Mouse (Mus musculus): Measurements from ENCODE around the gene Cda. TPM values are rescaled to one million over a fixed set of nuclear protein-coding genes. Genes with fewer than 3 reads are reported as not detected.

Gene Cda
- polyA plus RNA-seq, 1 experiment from 2014 or later = 1.9 TPM

DNA sequence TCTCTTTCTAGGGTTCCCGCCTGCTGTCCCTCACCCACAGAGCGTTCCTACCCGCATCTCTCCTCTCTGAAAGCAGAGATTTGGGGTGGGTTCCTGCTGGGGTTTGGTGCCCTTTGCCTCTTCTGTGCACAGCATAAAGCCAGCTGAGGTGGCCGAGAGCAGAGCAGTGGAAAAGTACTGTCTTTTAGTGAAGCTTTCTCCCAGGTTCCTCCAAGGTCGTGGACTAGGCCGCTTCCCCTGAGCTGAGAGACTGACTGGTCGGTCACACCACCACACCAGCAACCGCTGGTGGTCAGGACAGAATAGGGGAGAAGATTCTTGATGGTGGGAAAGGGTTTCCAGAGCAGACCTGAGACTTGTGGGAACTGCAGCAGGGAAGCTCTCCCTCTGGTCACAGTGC is 28.9 kb upstream of the Cda start:
- Histone ChIP-seq H3K4me1 (replicated peaks; ENCODE audit: control insufficient read depth, insufficient read depth, low read length) (peaks cover 10% of the 10 kb centered on the region), H3K9me3 (ENCODE audit: control insufficient read depth, low read length) (no peaks in the 10 kb centered on the region), H3K36me3 (ENCODE audit: control insufficient read depth, insufficient read depth, low read length) (no peaks in the 10 kb centered on the region), H3K27ac (ENCODE audit: low read depth, low read length) (no peak overlapping the region), H3K27me3 (ENCODE audit: control insufficient read depth, insufficient read depth, low read length) (peaks cover 52% of the 10 kb centered on the region), H3K4me2 (ENCODE audit: low read depth, low read length, severe bottlenecking) (no peak overlapping the region), H3K9ac (ENCODE audit: low read length) (no peak overlapping the region), H3K4me3 (ENCODE audit: low read depth, low read length) (no peak overlapping the region)
- 4% methylated on average over 8 of the region's 8 CpGs for WGBS
- DNase-seq (ENCODE audit: low spot score) (no peak), ATAC-seq (replicated peaks; ENCODE audit: low FRiP score) (no peak)

DNA sequence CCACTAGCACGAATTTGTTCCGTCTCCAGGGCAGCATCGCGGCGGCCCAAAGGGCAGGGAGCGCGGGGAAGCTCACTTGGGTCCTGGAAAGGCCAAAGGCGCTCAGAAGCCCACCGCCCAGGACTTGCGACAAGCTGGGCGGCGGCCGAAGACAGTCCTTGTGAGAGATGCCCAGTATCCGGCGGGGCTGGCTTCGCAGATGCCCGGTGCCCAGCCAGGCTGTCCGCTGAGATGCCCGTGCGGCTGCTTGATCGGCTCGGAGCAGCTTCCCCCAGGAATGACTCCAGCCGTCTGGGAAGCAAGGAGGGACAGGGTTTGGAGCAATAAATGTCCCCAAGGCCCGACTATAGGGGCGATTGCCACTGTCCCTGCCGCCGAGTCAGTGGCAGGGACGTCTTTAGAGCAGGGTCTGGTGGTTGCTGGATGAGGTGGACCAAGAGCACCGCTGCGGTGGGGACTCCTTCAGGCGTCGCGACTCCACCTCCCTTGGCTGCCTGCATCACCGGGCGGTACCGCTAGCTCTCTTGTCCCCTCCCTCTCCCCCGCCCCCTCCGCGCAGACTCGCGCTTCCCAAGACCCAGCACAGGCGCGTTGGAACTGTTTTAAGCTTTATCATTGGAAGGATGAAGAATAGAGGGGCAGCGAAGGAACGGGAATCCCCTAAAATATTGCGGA is 28.3 kb upstream of the Cda start, which contains the start of gene Fam43b:
Gene Fam43b (minus strand): TSS at position 558 of the 675 bp plus-strand sequence.
- peak; percentile 63 for DNase-seq (ENCODE audit: low spot score)
- peaks cover 10% of the 10 kb centered on the region for H3K4me1 ChIP-seq (replicated peaks; ENCODE audit: control insufficient read depth, insufficient read depth, low read length)
- ATAC-seq (replicated peaks; ENCODE audit: low FRiP score) = no peak
- no peaks in the 10 kb centered on the region for H3K36me3 ChIP-seq (ENCODE audit: control insufficient read depth, insufficient read depth, low read length)
- H3K27ac ChIP-seq (ENCODE audit: low read depth, low read length) = no peak within 1 kb of the TSS
- H3K4me2 ChIP-seq (ENCODE audit: low read depth, low read length, severe bottlenecking) = peak within 1 kb of the TSS; percentile 45
- no peaks in the 10 kb centered on the region for H3K9me3 ChIP-seq (ENCODE audit: control insufficient read depth, low read length)
- peak within 1 kb of the TSS; percentile 24 for H3K4me3 ChIP-seq (ENCODE audit: low read depth, low read length)
- peaks cover 52% of the 10 kb centered on the region for H3K27me3 ChIP-seq (ENCODE audit: control insufficient read depth, insufficient read depth, low read length)
- under 1% methylated on average over 46 of the region's 46 CpGs for WGBS
- H3K9ac ChIP-seq (ENCODE audit: low read length) = no peak within 1 kb of the TSS

DNA sequence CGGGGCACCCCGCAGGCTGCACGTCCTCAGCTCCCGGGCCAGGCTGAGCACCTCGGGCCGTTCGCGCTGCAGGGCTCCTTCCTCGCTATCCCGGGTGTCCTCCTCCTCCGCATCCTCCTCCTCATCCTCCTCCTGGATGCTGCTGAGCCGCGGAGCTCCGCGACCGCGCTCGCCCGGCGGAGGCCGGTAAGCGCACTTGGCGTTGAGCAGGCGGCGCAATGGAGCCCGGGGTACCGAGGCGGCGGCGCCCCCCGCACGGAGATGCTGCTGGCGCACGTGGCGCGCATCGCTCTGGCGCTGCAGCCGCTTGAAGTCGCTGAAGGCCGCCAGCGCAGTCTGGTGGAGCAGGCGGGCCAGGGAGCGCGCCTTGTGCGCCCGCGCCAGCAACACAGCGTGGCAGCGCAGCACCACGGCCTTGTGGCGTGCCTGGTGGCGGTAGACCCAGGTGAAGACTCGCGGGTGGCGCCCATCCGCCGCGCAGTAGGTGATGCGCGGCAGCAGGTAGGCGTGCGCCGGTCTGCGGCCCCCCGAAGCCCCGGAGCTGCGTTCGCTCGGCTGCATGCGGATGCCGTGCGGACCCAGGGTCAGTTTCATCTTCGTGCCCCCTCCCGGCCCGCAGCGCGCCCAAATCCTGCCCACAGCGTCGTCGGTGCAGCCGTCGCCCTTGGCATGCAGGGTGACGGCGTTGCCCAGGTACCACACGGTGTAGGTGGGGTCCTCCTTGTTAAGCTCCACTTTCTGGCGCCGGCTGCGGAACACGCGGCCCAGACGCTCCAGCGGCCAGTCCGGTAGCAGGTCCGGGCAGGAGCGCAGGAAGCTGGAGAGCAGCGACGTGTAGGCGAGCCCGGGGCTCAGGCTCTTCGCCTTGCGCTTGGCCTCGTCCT is 27.5 kb upstream of the Cda start:
- Histone ChIP-seq H3K4me1 (replicated peaks; ENCODE audit: control insufficient read depth, insufficient read depth, low read length) (peaks cover 10% of the 10 kb centered on the region), H3K27me3 (ENCODE audit: control insufficient read depth, insufficient read depth, low read length) (peaks cover 52% of the 10 kb centered on the region), H3K36me3 (ENCODE audit: control insufficient read depth, insufficient read depth, low read length) (no peaks in the 10 kb centered on the region), H3K9ac (ENCODE audit: low read length) (no peak overlapping the region), H3K9me3 (ENCODE audit: control insufficient read depth, low read length) (no peaks in the 10 kb centered on the region), H3K4me3 (ENCODE audit: low read depth, low read length) (peak overlapping the region; percentile 24), H3K4me2 (ENCODE audit: low read depth, low read length, severe bottlenecking) (peak overlapping the region; percentile 45), H3K27ac (ENCODE audit: low read depth, low read length) (no peak overlapping the region)
- under 1% methylated on average over 98 of the region's 103 CpGs for WGBS
- DNase-seq (ENCODE audit: low spot score) (no peak), ATAC-seq (replicated peaks; ENCODE audit: low FRiP score) (no peak)

DNA sequence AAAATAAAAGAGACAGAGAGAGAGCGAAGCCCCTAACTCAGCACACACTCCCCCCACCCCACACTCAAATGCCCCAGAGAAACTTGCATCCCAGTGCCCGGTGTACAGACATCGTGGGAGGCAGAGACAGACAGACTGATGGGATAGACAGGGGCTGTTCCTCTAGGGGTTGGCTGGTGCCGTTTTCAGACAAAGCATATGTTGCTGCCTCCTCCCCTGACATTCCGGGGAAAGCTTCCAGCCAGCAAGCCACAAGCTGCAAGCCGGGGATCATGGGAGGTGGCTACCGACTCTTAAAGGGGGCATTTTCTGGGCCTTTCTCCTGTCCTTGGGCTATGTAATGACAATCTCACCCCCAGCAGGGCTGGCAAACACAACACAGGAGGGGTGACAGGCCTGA is 25.9 kb upstream of the Cda start:
- H3K9me3 ChIP-seq (ENCODE audit: control insufficient read depth, low read length) = no peaks in the 10 kb centered on the region
- no peak overlapping the region for H3K4me3 ChIP-seq (ENCODE audit: low read depth, low read length)
- peaks cover 52% of the 10 kb centered on the region for H3K27me3 ChIP-seq (ENCODE audit: control insufficient read depth, insufficient read depth, low read length)
- 66% methylated on average over 7 of the region's 7 CpGs for WGBS
- H3K9ac ChIP-seq (ENCODE audit: low read length) = no peak overlapping the region
- peaks cover 10% of the 10 kb centered on the region for H3K4me1 ChIP-seq (replicated peaks; ENCODE audit: control insufficient read depth, insufficient read depth, low read length)
- H3K36me3 ChIP-seq (ENCODE audit: control insufficient read depth, insufficient read depth, low read length) = no peaks in the 10 kb centered on the region
- no peak overlapping the region for H3K27ac ChIP-seq (ENCODE audit: low read depth, low read length)
- ATAC-seq (replicated peaks; ENCODE audit: low FRiP score) (no peak), DNase-seq (ENCODE audit: low spot score) (no peak)
- no peak overlapping the region for H3K4me2 ChIP-seq (ENCODE audit: low read depth, low read length, severe bottlenecking)

DNA sequence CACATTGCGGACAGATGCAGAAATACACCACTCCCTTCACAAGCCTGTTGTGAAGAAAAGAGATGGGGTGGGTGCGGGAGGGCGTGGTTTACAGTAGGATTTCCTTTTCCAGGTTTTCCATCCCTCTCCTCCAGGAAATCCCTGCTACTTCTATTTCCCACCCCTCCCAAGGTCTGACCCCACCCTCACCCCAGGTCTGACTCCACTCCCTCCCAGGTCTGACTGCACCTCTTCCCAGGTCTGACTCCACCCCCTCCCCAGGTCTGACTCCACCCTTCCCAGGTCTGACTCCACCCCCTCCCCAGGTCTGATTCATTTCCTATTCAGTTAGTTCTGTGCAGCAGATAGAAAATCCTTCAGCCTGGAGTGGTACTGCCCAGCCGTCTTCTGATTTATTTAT is 16.0 kb upstream of the Cda start:
- DNase-seq (ENCODE audit: low spot score) = no peak
- Histone ChIP-seq H3K36me3 (ENCODE audit: control insufficient read depth, insufficient read depth, low read length) (no peaks in the 10 kb centered on the region), H3K27ac (ENCODE audit: low read depth, low read length) (no peak overlapping the region), H3K27me3 (ENCODE audit: control insufficient read depth, insufficient read depth, low read length) (no peaks in the 10 kb centered on the region), H3K4me2 (ENCODE audit: low read depth, low read length, severe bottlenecking) (no peak overlapping the region), H3K4me1 (replicated peaks; ENCODE audit: control insufficient read depth, insufficient read depth, low read length) (no peaks in the 10 kb centered on the region; the same call in 1 of the 2 replicates), H3K9ac (ENCODE audit: low read length) (no peak overlapping the region), H3K4me3 (ENCODE audit: low read depth, low read length) (no peak overlapping the region), H3K9me3 (ENCODE audit: control insufficient read depth, low read length) (no peaks in the 10 kb centered on the region)
- 51% methylated on average over 4 of the region's 4 CpGs for WGBS
- no peak for ATAC-seq (replicated peaks; ENCODE audit: low FRiP score)

DNA sequence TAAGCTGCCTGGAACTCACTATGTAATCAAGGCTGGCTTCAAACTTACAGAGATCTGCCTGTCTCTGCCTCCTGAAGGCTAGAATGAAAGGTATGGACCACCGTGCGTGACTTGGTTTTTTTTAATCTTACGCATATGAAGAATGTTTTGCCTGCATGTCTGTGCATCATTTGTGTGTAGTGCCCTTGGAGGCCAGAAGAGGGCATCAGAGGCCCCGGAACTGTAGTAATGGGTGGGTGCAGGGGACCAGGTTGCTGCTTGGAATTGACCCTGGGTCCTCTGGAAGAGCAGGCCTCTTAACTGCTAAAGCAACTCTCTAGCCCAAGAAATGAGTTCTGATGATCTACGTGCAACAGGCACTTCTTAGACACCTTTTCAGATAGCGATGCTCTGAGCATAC is 14.7 kb upstream of the Cda start:
- H3K4me2 ChIP-seq (ENCODE audit: low read depth, low read length, severe bottlenecking) = no peak overlapping the region
- no peaks in the 10 kb centered on the region; the same call in 1 of the 2 replicates for H3K4me1 ChIP-seq (replicated peaks; ENCODE audit: control insufficient read depth, insufficient read depth, low read length)
- H3K9ac ChIP-seq (ENCODE audit: low read length) = no peak overlapping the region
- no peak for DNase-seq (ENCODE audit: low spot score)
- no peaks in the 10 kb centered on the region for H3K9me3 ChIP-seq (ENCODE audit: control insufficient read depth, low read length)
- H3K27me3 ChIP-seq (ENCODE audit: control insufficient read depth, insufficient read depth, low read length) = no peaks in the 10 kb centered on the region
- WGBS = 74% methylated on average over 6 of the region's 6 CpGs
- ATAC-seq (replicated peaks; ENCODE audit: low FRiP score) = no peak
- no peaks in the 10 kb centered on the region for H3K36me3 ChIP-seq (ENCODE audit: control insufficient read depth, insufficient read depth, low read length)
- no peak overlapping the region for H3K4me3 ChIP-seq (ENCODE audit: low read depth, low read length)
- H3K27ac ChIP-seq (ENCODE audit: low read depth, low read length) = no peak overlapping the region

DNA sequence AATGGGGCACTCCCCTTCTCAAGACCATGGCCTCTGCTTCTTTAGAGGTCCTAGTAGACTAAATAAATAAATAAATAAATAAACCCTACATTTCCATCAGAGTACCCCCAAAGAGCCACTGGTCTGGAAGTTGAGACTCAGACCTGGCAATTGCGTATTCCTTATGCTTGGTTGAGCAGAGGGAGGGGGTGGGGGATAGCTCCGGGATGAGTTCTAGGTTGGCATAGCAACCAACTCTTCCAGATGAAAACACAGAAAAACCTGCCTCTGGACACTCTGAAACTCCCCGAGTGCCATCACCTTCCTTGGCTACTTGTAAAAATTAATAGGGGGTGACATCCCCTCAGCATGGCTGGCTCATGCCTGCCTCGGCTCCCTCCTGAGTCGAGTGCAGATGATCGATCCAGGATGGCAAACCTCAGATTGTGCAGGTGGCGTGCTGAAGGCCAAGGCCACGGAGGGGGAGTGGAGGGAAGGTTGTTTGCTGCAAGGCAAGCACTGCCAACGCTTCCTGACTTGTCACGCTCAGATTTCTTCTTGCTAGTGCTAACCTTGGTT is 12.4 kb upstream of the Cda start:
- Histone ChIP-seq H3K9ac (ENCODE audit: low read length) (no peak overlapping the region), H3K9me3 (ENCODE audit: control insufficient read depth, low read length) (no peaks in the 10 kb centered on the region), H3K36me3 (ENCODE audit: control insufficient read depth, insufficient read depth, low read length) (no peaks in the 10 kb centered on the region), H3K4me1 (replicated peaks; ENCODE audit: control insufficient read depth, insufficient read depth, low read length) (no peaks in the 10 kb centered on the region; the same call in 1 of the 2 replicates), H3K4me3 (ENCODE audit: low read depth, low read length) (no peak overlapping the region), H3K27ac (ENCODE audit: low read depth, low read length) (no peak overlapping the region), H3K4me2 (ENCODE audit: low read depth, low read length, severe bottlenecking) (no peak overlapping the region), H3K27me3 (ENCODE audit: control insufficient read depth, insufficient read depth, low read length) (no peaks in the 10 kb centered on the region)
- DNase-seq (ENCODE audit: low spot score) (no peak), ATAC-seq (replicated peaks; ENCODE audit: low FRiP score) (no peak)
- 48% methylated on average over 10 of the region's 10 CpGs for WGBS

DNA sequence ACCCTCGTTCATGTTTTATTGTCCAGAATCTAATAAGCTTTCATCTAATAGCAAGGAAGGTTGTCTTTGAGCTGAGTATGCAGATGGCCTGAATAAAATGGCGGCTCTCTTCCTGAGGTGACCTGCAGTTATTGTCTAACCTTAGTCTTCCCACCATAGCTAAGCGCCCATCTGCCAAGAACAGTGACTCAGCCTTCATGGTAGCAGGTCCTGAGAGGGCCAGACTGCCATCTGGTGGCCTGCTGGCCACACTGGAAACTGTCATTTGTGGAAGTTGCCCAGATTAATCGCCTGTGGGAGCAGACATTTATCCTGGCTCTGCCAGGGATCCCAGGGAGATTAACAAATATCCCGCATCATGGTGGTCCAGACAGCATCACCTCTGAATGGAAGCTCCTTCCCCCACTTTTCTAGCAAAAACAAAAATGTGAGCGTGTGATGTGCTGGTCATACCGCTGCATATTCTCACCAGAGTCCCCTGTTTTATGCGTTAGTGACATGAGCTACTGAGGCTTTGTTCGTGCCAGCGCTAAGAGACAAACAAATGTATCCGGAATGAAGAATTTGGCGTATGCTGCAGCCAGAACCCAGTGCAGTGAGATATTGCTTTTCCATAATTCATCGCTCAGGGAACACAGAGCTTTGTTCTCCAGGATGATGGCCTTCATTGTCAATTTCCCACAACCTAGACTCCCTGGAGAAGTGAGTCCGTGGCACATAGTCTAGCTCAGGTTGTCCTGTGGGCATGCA is 11.5 kb upstream of the Cda start:
- Histone ChIP-seq H3K27ac (ENCODE audit: low read depth, low read length) (no peak overlapping the region), H3K36me3 (ENCODE audit: control insufficient read depth, insufficient read depth, low read length) (no peaks in the 10 kb centered on the region), H3K4me3 (ENCODE audit: low read depth, low read length) (no peak overlapping the region), H3K27me3 (ENCODE audit: control insufficient read depth, insufficient read depth, low read length) (no peaks in the 10 kb centered on the region), H3K4me2 (ENCODE audit: low read depth, low read length, severe bottlenecking) (no peak overlapping the region), H3K4me1 (replicated peaks; ENCODE audit: control insufficient read depth, insufficient read depth, low read length) (no peaks in the 10 kb centered on the region; the same call in 1 of the 2 replicates), H3K9me3 (ENCODE audit: control insufficient read depth, low read length) (no peaks in the 10 kb centered on the region), H3K9ac (ENCODE audit: low read length) (no peak overlapping the region)
- ATAC-seq (replicated peaks; ENCODE audit: low FRiP score) (no peak), DNase-seq (ENCODE audit: low spot score) (peak; percentile 74)
- WGBS = 58% methylated on average over 14 of the region's 14 CpGs
